Mouse (Mus musculus) T-helper 2 cell (primary cell): Measurements from ENCODE around the gene Vmn1r113.

Experiments used
- in situ Hi-C: fragments of 300-600 bp; cut with MboI, MseI; formaldehyde crosslinking; loops from one replicate; pipeline ENCODE4 v1.15.1; 2025; ENCODE audit warnings: high pct_unique_total_duplicates

Vmn1r113 gene

DNA sequence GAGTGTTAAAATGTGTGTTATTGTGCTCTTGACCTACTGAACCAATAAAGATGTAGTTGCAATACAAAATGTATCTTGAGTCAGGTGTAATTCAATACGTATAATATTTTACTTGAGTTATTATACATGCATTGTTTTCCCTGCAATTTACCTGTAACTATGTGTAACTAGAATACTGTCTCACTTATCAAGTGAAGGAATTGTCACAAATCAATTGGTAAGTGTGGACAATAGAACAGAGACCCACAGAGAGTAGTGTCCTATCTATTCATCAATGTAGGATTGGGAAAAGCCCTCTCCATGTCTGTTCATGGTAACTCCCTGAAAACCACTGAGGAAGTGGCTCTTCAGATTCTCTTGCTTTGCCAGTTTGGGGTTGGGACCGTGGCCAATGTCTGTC lies at the start of gene Vmn1r113:
Gene Vmn1r113 (plus strand): TSS at position 301 of the 400 bp plus-strand sequence.
- in situ Hi-C loops: loop anchor here (25.0 kb wide), 2 partner anchors 500 to 825 kb away; partner anchors contain the start of gene Vmn1r132

DNA sequence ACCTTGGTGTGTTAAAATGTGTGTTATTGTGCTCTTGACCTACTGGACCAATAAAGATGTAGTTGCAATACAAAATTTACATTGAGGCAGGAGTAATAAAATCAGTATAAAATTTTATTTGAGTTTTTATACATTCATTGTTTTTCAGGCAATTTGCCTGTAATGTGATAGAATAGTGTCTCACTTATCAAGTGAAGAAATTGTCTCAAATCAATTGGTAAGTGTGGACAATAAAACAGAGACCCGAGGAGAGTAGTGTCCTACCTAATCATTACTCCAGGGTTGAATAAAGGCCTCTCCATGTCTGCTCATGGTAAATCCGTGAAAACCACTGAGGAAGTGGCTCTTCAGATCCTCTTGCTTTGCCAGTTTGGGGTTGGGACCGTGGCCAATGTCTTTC lies 16.2 kb upstream of the Vmn1r113 start, which contains the start of gene Vmn1r112:
Gene Vmn1r112 (plus strand): TSS at position 301 of the 400 bp plus-strand sequence.
- in situ Hi-C loops: loop anchor here (10.0 kb wide), 1 partner anchor 1994 kb away; the partner anchor contains the start of gene Vmn1r157

DNA sequence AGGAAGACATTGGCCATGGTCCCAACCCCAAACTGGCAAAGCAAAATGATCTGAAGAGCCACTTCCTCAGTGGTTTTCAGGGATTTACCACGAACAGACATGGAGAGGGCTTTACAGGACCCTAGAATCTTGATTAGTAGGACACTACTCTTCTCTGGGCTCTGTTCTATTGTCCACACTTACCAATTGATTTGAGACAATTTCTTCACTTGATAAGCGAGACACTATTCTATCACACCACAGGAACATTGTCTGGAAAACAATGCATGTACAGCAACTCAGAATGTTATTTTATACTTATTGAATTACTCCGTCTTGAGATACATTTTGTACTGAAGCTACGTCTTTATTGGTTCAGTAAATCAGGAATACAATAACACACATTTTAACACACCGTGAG lies 25.0 kb downstream of the Vmn1r113 start, which contains the start of gene Vmn1r114:
Gene Vmn1r114 (minus strand): TSS at position 101 of the 400 bp plus-strand sequence.
- in situ Hi-C loops: loop anchor here (25.0 kb wide), 1 partner anchor 300 kb away; no protein-coding TSS in a partner anchor
